Mouse (Mus musculus) heart, postnatal 36 days (tissue): ENCODE results near the gene Rpl27a. TPM values are rescaled to one million over a fixed set of nuclear protein-coding genes. Genes with fewer than 3 reads are reported as not detected.
A peak's percentile ranks its signal among the peaks of the same experiment; 100 is the strongest.

Experiments used
- DNase-seq, 2 experiments: peaks; one replicate each; pipeline ENCODE4 v3.0.0; 2021 to 2022
- intact Hi-C: fragments of 180-260 bp; cut with DNase I; formaldehyde crosslinking; loops from one replicate; pipeline ENCODE4 v1.15.1; 2025
- total RNA-seq, 2 experiments: library from RNA; stranded (reverse); gene quantifications; 2 replicates each; pipeline ENCODE4 v1.2.3; 2021

Gene Rpl27a
- total RNA-seq, 2 experiments from 2014 or later, result 95.0 to 97.5 TPM

DNA sequence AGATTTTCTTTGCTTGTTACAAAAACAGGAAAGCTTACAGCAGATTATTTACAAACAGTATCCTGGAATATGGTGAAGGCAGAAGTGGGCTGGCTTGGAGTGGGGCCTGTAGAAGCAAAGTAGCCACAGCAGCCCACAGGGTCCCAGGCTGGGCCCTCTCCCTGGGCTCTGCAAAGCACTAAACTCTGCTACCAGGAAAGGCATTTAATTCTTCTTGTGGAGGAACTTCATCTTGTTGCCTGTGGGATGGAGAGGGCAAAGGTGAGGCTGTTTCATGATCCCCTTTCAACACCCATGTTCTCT lies 5.4 kb downstream of the Rpl27a start:
- intact Hi-C loops, result loop anchor here (10.0 kb wide), 2 partner anchors 150 to 440 kb away; partner anchors contain the start of gene Dennd5a
- DNase-seq, result no peak

DNA sequence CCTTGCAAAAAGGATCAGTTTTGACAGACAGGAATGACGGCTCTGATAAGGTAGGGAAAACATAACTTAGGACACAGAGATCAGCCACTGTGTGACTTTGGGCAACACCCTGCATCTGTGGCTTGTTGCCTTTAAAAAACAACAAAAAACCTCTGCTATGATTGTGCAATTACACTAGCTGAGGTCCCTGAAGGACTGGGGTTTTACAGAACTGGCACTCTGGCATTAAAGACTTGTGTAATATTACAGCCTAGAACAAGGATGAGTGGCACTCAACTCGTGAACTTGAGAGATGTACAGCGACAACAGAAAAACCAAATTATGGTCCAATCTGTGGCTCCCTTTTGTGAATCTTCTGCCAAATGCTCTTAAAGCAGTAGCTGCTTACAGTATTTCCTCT lies 5.8 kb downstream of the Rpl27a start:
- intact Hi-C loops, result loop anchor here (10.0 kb wide), 2 partner anchors 150 to 440 kb away; partner anchors contain the start of gene Dennd5a
- no peak for DNase-seq

DNA sequence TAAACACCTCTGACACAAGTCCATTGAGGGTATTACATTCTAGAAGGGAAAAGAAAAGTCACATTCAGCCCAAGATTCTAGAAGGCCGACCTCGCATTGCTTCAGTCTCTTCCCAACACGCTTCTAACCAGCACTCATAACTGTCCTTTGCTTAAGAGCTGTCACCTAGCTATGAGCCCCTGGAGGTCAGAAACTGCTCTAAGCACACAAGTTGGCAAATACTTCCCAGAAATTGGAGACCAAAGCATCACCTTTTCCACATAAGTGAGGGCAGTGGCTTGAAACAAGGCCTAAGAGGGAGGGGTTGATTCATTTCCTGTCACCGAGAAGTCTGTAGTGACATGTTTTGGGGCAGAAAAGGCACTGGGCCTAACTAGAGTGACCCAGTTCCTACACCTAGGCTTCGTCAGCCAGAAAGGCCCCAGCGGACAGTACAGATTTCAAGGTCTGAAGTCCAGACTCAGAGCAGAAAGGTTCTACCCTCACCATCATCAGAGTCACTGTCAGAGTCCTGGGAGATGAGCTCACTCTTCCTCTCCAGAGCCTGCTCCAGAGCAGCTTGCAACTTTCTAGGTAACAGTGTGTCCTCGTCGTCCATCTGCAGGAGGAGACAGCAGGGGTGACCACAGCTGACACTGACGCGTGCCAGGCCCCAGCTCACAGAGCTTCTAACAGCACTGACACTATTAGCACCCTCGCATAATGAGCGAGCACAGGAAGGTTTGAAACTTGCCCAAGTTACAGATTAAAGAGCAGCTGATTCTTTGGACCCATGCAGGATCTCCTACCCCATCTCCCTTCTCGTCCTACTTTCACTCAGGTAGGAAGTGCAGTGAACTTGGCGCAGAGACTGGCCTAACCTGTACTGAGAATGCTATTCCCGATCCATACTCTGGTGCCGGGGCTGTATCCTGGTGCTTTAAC lies 7.1 kb downstream of the Rpl27a start:
- intact Hi-C loops, result loop anchor here (10.0 kb wide), 2 partner anchors 149 to 439 kb away; partner anchors contain the start of gene Dennd5a
- DNase-seq, result no peak

DNA sequence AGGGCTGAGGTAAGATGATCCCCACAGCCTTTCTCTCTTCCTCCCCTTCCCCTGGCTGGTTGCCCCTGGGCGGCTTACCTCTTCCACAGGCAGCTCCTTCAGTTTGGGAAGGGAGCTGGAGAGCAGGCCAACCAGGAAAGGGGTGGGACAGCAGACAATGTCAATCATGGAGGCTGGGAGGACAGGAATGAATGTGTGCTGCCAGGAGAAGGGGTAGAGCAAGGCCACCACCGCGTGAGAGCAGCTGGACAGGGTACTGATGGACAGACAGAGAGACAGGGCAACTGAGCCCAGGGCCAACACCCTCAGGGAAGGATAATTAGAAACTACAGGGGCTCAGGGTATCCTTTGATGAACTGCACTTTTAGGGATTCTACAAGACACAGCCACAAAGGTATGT lies 8.6 kb downstream of the Rpl27a start:
- DNase-seq, result no peak
- intact Hi-C loops, result loop anchor here (10.0 kb wide), 2 partner anchors 147 to 437 kb away; partner anchors contain the start of gene Dennd5a

DNA sequence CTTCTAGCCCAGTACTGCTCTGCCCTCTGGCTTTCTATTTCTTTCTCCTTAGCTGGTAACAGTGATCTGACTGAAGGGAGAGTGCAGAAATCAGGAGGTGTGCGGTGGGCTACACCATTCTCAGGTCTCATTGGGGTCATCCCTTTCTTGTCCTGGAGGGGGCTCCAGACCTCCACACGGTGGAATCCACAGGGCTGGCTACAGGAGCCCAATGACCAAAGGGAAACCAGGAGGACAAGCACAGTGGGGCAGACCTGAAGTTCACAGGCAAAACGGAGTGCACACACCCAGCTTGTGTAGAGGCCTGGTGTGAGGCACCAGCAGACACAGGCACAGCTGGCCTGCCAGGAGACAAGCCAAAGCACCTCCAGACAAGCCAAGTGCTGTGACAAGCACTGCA lies 9.4 kb downstream of the Rpl27a start:
- DNase-seq, result peak; percentile 71 to 74
- intact Hi-C loops, result loop anchor here (1.0 to 10.0 kb wide), 3 partner anchors 90 to 436 kb away; partner anchors contain the start of gene Dennd5a

DNA sequence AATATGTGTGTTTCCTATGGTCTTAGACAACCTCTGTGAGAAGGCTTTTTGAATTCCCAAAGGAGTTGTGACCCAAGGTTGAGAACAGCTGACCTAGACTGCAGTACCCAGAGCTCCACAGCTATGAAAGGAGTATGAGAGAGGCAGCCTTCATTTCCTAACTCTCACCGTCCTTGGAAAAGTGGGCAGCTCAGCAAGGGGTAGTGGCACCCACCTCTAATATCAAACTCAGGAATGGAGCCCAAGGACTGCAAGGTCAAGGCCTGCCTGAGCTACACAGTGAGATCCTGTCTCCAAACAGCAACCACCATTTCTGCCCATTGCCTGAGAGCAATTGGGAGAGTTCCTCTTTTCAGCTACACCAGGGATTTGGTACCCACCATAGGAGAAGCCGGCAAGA lies 10.8 kb downstream of the Rpl27a start:
- intact Hi-C loops, result loop anchor here (5.0 to 10.0 kb wide), 3 partner anchors 43 to 435 kb away; partner anchors contain the start of gene Dennd5a
- no peak for DNase-seq

DNA sequence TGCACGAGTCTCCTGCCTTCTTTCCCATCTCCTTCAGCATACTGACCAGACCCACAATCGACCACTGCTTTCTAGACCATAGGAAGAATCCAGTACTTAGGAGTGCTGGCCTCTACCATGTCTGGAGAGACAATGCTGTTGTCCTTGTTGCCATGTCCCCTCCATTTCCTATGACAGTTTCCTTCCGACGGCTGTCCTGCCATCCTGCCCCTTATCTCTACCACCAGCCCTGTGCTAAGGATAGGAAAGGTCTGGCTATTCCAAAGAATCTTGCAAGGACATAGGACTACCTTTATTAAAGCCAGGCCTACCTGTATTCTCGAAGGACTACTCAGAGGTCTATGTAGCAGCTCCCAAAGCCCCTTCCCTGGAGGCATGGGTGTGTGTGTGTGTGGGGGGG lies 12.6 kb downstream of the Rpl27a start:
- intact Hi-C loops, result loop anchor here (5.0 kb wide), 1 partner anchor 41 kb away; no protein-coding TSS in a partner anchor
- no peak for DNase-seq

DNA sequence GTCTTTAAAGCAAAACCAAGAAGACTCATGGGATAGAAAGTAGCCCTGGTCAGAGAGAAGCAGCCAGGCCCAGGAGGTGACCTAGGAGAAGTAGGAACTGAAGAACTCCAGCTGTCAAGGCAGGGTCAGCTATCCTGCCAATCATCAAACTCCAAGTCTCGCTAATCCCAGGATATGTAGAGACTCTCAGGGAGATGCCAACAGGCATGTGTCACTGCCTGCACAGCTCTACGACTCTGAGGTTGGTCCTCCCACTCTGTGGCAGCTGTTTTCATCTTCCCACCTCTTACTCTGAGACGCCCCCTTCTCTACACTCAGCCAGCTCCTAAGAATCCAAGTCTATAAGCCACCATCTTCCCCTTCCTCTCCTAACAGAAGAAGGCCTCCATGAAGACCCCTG lies 13.7 kb downstream of the Rpl27a start:
- DNase-seq, result no peak
- intact Hi-C loops, result loop anchor here (5.0 kb wide), 1 partner anchor 40 kb away; no protein-coding TSS in a partner anchor

DNA sequence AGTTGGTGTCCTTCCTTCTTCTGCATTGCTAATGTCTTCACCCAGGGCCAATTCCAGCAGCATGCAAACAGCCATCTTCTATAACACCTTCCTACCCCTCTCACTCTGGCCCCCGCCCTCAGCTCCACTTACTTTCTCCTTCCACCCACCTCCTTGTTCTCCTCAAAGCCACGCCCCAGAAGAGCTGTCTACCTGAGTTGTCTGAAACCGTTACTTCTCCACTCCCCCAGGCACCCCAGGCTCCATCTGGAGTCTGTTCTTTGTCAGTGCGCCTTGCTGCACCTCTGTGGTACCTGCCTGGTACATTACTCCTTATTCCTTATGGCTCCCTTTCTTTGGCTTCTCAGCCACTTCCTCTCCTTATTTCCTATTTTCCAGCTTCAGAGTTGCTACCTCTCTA lies 14.2 kb downstream of the Rpl27a start:
- intact Hi-C loops, result loop anchor here (5.0 kb wide), 1 partner anchor 39 kb away; no protein-coding TSS in a partner anchor
- no peak for DNase-seq

DNA sequence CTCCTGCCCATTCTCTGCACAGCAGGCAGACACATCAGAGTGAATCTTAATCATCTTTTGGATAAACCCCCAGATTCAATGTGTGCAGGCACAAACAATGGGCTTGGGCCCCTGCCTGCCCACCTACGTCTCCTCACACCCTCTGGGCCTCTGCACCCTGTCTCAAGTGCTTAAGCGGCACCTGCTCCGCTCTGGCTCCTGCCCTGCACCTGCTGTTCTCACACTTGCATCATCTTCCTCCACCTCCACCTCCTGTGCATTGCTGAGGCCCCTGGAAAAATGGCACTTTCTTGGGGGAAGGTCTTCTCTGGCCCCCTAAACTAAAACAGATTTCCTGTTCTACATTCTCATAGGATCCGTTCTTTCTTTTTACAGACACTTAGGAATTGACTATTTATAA lies 14.9 kb downstream of the Rpl27a start:
- intact Hi-C loops, result loop anchor here (5.0 kb wide), 1 partner anchor 38 kb away; no protein-coding TSS in a partner anchor
- no peak for DNase-seq

DNA sequence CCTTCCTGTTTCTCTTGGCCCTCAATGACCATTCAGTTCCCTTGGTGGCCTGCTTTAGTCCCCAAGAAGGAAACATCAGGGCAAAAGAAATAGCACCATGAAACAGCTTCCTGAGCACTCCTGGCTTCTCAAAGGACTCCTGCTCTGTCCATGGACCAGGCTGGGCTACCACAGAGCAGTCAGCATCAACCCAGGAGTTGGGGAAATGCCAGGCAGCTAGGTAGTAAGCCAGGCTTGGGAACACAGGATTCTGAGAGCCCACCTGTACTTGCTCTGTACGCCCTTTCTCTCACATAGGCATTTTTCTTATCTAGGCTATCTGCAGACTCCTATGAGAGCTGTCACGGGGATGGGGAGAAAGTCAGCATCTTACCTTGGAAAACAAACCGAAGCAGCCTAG lies 16.0 kb downstream of the Rpl27a start:
- intact Hi-C loops, result loop anchor here (5.0 kb wide), 1 partner anchor 37 kb away; no protein-coding TSS in a partner anchor
- no peak for DNase-seq

DNA sequence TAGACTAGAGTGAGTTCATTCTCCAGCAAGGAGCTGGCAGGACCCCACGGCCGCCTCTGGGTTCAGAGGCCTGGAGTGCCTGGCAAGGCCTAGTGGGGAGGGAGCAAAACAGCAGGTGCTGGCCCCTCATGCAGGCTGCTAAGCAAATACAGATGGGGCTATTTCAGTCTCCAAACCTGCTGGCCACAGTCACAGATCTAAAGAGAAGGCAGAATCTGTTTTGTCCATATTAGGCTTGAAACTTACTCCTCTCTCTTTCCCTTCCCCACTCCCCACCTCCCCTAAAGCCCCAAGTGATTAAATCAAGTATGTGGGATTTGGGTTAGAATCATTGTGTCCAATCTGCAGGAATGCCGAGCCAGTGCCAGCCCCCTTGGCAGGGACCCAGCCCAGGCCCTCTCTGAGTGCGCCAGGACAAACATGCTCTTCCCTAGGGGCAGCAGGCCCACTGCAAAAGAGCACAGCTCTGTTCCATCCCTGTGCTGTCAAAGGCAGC lies 17.6 kb downstream of the Rpl27a start:
- intact Hi-C loops, result no loop called here
- DNase-seq, result peak; percentile 63 to 71

DNA sequence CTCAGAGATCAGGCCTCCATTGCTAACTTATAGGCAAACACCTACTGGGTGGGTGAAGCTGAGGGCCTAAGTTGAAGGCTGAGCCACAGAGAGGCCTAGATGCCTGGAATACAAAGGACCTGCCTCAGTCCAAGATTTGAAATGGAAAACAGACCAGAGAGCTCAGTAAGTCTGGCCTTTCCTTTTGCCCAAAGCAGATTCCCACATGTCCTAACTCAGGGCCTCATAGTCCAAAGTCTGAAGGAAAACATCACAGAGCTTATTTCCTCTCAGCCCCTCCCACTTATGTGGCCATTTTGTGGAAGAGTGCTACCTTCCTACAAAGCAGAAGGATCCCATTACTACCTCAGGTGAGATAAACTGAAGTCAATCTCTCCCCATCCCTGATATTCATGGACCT lies 22.0 kb downstream of the Rpl27a start:
- intact Hi-C loops, result no loop called here
- no peak for DNase-seq

DNA sequence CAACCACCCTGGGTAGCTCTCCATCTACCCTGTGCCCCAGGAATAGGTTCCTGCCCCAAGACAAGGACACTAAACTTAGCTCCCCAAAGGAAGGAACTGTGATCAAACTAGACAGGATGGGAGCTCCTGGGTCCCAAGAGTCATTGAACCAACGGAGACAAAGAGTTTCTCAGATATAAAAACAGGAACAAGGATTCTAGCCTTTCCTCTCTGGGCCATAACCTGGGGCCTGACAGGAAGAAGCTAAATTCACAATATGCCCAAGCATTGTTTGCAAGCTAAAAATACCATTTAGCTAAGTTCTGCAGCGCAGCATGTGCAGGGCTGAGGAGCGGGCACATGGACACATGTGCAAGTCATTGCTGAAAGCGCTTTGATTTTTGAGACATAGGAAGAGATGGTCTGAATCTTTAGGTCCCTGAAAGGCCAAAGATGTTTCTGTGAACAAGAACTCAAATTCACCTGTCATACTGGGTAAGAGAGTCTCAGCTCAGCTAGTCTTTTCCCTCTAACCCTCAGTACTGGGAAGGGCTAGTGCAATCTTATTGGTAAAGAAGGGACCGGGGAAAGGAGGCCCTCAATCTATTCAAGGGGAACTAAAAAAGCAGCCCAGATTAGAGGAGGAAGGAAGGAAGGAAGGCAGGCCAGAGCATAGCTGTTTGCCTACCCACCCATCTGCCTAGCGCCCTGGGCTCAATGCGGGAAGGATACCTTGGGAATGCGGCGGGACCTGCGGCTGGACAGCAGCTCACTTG lies 22.8 kb downstream of the Rpl27a start:
- DNase-seq, result no peak

DNA sequence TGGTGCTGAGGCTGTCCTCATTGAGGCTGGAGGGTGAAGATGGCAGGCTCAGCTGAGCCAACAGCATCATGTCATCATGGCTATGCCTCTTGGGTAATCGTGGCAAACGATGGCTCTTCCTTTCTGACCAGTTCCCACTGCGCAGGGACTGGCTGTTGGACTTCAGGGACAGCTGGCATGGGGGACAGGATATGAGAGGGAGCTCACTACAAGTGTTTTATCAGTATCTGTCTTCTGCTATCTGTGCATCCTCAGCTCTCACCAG lies 23.3 kb downstream of the Rpl27a start:
- intact Hi-C loops, result no loop called here
- no peak for DNase-seq

More for the DNA sequence above, 22.8 kb downstream of the Rpl27a start:
- intact Hi-C loops, result no loop called here

DNA sequence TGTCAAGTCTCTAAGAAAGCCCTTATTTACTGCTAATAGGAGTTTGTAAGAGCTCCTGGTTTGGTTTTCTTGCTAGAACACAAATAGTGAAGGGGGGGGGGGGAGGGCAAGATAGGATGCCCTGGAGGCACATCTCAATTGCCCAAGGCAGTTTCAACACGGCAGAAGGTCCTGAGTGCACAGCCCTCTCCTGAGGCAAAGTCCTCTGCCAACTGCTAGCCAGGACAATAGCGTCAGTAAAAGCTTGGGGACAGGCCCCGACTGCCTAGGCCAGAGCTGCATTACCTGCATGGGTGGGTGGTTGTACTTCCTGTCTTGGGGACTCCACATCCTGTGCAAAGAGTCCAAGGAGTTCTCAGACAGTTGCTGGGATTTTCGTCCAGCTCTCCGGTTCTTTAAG lies 25.8 kb downstream of the Rpl27a start:
- no peak for DNase-seq
- intact Hi-C loops, result loop anchor here (2.0 kb wide), 1 partner anchor 70 kb away; no protein-coding TSS in a partner anchor

DNA sequence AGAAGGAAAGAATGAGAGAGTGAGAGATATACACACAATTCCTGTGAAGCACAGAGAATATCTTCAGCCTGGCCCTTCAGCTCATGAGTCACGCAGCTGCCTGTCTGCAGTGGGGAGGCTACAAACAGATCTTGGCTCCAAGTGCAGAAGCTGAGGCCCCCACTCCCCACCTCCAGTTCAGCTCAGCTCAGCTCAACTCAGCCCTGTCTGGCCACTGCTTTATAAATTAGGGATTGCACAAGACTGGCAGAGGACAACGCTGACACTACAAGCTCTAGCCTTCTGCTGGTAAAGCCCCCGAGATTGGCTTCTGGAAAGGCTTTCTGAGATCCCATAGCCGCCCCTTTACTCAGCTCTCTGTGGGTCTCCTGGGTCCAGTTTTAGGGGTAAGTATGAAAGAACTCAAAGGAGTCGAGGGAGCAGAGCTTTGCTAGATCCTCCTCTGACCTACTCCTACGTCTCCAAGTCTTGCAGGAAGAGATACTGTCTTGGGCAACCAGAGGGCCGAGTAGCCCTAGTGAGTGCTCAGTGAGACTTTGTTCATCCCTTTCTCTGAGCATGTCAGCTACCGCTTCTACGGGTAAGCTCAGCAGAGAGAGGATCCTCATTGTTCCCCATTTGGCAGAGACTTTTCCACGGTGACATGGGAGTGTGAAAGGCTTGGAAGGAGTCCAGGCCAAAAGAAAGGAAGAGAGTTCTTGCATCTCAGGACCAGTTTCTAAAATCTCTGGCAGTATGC lies 26.5 kb downstream of the Rpl27a start:
- intact Hi-C loops, result loop anchor here (2.0 kb wide), 1 partner anchor 69 kb away; no protein-coding TSS in a partner anchor
- DNase-seq, result peak in 1 of 2 experiments; percentile 30

DNA sequence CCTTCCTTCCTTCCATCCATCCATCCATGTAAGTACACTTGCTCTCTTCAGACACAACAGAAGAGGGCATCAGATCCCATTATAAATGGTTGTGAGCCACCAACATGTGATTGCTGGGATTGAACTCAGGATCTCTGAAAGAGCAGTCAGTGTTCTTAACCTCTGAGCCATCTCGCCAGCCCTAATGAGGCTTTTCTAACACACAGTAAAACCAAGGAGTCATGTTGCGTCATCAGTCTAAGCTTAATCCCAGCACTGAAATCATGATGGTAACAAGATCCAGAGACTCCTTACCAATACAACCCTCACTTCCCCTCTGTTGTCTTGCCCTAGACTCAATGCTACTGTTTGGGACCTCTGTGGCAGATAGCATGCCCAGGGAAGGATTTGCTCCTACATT lies 27.2 kb downstream of the Rpl27a start:
- DNase-seq, result no peak
- intact Hi-C loops, result no loop called here

DNA sequence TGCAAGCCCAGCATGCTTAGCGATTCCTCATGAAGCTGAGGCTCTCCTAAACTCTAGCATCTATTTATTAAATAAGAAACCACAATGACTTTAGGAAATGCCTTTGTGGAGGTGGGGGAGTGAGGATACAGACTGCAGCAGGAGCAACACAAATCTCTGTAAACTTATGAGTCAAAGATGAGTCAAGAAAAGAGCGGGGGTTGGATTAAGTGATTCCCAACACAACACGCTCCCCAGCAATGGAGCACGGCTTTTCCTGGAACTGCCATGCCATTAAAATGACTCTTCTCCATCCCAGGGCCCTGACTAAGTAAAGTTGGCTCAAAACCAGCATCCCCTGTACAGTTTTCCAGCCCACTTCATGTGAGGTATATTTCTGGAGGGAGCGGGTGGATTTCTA lies 27.8 kb downstream of the Rpl27a start:
- intact Hi-C loops, result no loop called here
- no peak for DNase-seq

DNA sequence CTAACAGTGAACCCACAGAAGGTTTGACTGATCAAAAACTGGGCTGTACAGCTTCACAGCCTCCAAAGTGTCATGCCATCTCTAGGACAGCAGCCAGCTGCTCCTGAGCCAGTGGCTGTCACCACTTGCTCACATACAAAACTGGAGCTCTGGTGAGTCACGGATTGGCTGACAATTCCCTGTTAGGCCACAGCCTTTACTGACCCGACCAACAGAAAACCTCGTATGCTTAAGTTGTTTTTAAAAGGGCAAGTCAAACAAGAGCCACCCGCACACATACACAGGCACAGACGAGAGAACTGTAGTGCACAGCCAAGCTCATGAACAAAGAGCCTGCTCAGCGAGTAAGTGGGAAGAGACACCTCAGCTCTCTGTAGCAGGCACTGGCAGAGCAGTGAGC lies 40.6 kb downstream of the Rpl27a start:
- DNase-seq, result peak; percentile 58 to 66
- intact Hi-C loops, result no loop called here
